Mouse (Mus musculus): ENCODE data around the gene Pdzd8. TPM values are rescaled to one million over a fixed set of nuclear protein-coding genes. Genes with fewer than 3 reads are reported as not detected.

The Pdzd8 gene
- 15.0 and 15.7 TPM in 2 replicates for polyA plus RNA-seq (2014; fragmentation: Nextera tagmentation; extraction: Ambion mirVana)

DNA sequence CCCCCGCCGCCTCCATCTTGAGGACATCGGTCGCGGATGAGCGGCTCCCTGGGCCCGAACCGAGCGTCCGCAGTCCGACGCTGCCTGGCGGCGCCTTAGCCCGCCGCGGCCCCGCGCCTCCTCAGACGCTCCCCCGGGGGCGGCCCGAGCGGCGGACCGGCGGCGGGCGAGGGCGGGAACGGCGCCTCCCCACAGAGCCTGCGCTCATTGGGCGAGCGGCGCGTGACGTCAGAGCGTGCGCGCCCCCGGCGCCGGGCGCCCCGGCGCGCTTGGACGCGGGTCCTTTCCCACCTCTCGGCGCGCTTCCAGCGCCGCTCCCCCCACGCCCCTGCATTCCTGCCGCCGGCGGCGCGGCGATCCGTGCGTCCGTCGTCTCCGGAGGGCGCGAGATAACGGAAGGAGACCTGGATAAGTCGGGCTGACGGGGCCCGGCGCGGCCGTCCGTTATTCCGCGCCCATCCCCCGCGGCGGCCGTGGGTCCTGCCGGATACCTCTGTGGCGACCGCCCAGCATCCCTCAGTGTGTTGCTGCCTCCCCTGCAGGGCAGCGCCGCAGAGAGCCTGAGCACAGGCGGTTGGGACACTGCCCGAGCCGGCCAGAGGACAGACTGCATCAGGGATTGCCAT, at the start of gene Pdzd8:
TSS of gene Pdzd8 (minus strand) at position 123 of the 626 bp plus-strand sequence.
- peak within 1 kb of the TSS; percentile 87 for H3K4me3 ChIP-seq (replicated peaks; ENCODE audit: low read depth, low read length)
- ATAC-seq (ENCODE audit: low FRiP score, low TSS enrichment) = peak; percentile 95
- under 1% methylated on average over 86 of the region's 91 CpGs for WGBS
- H3K27me3 ChIP-seq (ENCODE audit: control insufficient read depth, insufficient read depth, low read length) = no peaks in the 10 kb centered on the region
- peak within 1 kb of the TSS; percentile 96 for H3K4me2 ChIP-seq (ENCODE audit: low read length)
- H3K9me3 ChIP-seq (ENCODE audit: control insufficient read depth, low read length) = no peaks in the 10 kb centered on the region
- H3K4me1 ChIP-seq (ENCODE audit: control insufficient read depth, insufficient read depth, low read length) = peaks cover 33% of the 10 kb centered on the region
- H3K36me3 ChIP-seq (ENCODE audit: control insufficient read depth, insufficient read depth, low read length) = no peaks in the 10 kb centered on the region
- H3K27ac ChIP-seq (replicated peaks; ENCODE audit: low read depth, low read length) = peak within 1 kb of the TSS; percentile 94
- peak within 1 kb of the TSS; percentile 87 for H3K9ac ChIP-seq (replicated peaks; ENCODE audit: low read length)
- peak; percentile 97 for DNase-seq

DNA sequence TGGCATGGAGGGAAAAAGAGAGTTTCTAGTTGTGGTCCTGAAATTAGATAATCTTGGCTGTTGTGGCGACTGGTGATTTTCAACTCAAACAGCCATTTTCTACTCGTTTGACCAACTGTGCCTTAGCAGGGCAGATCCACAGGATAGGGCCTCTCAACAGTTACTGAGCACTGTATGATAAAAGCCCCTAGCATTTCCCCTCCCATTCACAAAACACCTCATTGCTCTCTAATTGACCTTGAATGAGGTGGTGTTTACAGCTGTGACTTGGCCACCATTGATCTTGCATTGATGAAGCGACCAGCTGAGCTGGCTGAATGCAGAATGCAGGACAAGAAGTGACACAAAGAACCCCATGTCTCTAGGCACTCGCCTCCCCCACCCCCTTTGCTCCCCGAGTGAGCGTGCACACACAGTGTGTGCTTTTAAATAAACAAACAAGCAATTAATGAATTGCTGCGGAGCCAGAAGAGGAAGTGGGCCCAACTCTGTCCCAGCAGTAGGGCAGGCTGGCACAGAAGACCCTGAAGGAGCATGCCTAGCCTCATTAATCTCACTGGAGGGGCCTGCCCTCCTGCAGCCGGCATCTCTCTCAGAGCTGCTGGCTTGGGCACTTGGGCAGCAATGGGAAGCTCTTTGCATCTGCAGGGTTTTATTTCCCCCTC, 48.3 kb upstream of the Pdzd8 start:
- no peaks in the 10 kb centered on the region for H3K36me3 ChIP-seq (ENCODE audit: control insufficient read depth, insufficient read depth, low read length)
- H3K27ac ChIP-seq (replicated peaks; ENCODE audit: low read depth, low read length) = no peak overlapping the region
- WGBS = 25% methylated on average over 8 of the region's 8 CpGs
- H3K9ac ChIP-seq (replicated peaks; ENCODE audit: low read length) = no peak overlapping the region
- peaks cover 2% of the 10 kb centered on the region; the same call in 1 of the 2 replicates for H3K4me1 ChIP-seq (ENCODE audit: control insufficient read depth, insufficient read depth, low read length)
- ATAC-seq (ENCODE audit: low FRiP score, low TSS enrichment) (no peak), DNase-seq (no peak)
- H3K4me2 ChIP-seq (ENCODE audit: low read length) = no peak overlapping the region
- no peaks in the 10 kb centered on the region for H3K9me3 ChIP-seq (ENCODE audit: control insufficient read depth, low read length)
- H3K4me3 ChIP-seq (replicated peaks; ENCODE audit: low read depth, low read length) = no peak overlapping the region
- no peaks in the 10 kb centered on the region; the same call in 1 of the 2 replicates for H3K27me3 ChIP-seq (ENCODE audit: control insufficient read depth, insufficient read depth, low read length)

DNA sequence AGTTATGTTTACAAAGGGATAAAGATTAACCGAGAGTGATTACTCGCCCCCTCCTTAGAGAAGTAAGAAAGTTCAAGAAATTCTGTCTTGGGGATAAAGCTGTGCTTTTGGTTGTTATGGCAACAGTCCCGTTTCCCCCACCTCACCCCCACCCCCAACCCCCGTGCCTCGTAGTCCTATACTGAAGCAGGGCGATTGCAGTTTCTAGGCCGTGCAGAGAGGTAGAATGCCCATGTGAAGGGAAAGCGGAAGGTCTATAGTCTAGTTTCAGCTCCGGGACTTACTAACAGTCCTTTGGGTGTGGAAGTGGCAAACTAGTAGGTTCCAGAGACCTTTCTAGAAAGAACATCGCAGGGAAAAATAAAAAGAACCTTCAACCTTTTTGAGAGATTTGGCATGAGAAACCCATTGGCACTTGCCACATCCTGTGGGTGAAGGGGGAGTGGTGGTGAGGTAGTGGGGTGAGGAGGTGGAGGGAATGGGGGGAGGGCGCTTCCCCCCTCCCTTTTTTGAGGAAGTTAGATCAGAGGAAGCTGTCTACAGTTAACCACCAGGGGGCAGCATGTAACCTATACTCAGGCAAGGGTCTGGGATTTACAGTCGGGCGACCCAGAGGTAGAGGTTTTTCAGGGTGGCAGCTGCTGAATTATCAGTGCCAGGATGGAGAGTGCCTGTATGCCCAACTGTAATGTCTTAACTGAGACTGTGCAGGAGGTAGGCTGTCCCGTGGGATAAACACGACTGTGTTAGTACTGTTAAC, 43.4 kb upstream of the Pdzd8 start:
- Histone ChIP-seq H3K9ac (replicated peaks; ENCODE audit: low read length) (no peak overlapping the region), H3K4me3 (replicated peaks; ENCODE audit: low read depth, low read length) (no peak overlapping the region), H3K9me3 (ENCODE audit: control insufficient read depth, low read length) (no peaks in the 10 kb centered on the region), H3K4me2 (ENCODE audit: low read length) (peak overlapping the region; percentile 41), H3K27ac (replicated peaks; ENCODE audit: low read depth, low read length) (no peak overlapping the region), H3K27me3 (ENCODE audit: control insufficient read depth, insufficient read depth, low read length) (no peaks in the 10 kb centered on the region; the same call in 1 of the 2 replicates), H3K4me1 (ENCODE audit: control insufficient read depth, insufficient read depth, low read length) (peaks cover 9% of the 10 kb centered on the region; the same call in 1 of the 2 replicates), H3K36me3 (ENCODE audit: control insufficient read depth, insufficient read depth, low read length) (no peaks in the 10 kb centered on the region)
- 10% methylated on average over 15 of the region's 15 CpGs for WGBS
- ATAC-seq (ENCODE audit: low FRiP score, low TSS enrichment) = peak; percentile 40; the same call in 1 of the 2 replicates
- DNase-seq = peak; percentile 87

DNA sequence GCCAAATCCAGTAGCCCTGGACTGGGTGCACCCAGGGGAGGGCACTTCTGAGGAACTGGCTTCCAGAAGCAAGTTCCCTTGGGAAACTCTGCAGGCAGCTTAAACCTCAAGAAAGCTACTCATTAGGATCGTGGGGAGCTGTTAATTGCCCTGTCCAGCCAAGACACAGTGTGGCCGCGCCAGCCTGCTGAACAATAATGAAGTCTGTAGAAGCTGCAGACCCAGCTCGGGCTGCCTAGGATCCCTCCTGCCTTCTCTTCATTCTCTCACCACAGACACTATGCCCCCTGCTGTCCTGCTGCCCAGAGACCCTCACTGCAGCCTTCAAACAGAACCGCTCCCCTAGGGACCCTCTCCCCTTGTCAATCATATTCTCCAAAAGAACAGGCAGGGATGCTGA, 42.8 kb upstream of the Pdzd8 start:
- peak; percentile 59 for DNase-seq
- no peaks in the 10 kb centered on the region for H3K36me3 ChIP-seq (ENCODE audit: control insufficient read depth, insufficient read depth, low read length)
- H3K4me1 ChIP-seq (ENCODE audit: control insufficient read depth, insufficient read depth, low read length) = peaks cover 9% of the 10 kb centered on the region; the same call in 1 of the 2 replicates
- H3K27ac ChIP-seq (replicated peaks; ENCODE audit: low read depth, low read length) = no peak overlapping the region
- 0% methylated on average over 5 of the region's 5 CpGs for WGBS
- no peak for ATAC-seq (ENCODE audit: low FRiP score, low TSS enrichment)
- peak overlapping the region; percentile 41 for H3K4me2 ChIP-seq (ENCODE audit: low read length)
- no peak overlapping the region for H3K9ac ChIP-seq (replicated peaks; ENCODE audit: low read length)
- no peaks in the 10 kb centered on the region for H3K9me3 ChIP-seq (ENCODE audit: control insufficient read depth, low read length)
- no peak overlapping the region for H3K4me3 ChIP-seq (replicated peaks; ENCODE audit: low read depth, low read length)
- no peaks in the 10 kb centered on the region; the same call in 1 of the 2 replicates for H3K27me3 ChIP-seq (ENCODE audit: control insufficient read depth, insufficient read depth, low read length)

DNA sequence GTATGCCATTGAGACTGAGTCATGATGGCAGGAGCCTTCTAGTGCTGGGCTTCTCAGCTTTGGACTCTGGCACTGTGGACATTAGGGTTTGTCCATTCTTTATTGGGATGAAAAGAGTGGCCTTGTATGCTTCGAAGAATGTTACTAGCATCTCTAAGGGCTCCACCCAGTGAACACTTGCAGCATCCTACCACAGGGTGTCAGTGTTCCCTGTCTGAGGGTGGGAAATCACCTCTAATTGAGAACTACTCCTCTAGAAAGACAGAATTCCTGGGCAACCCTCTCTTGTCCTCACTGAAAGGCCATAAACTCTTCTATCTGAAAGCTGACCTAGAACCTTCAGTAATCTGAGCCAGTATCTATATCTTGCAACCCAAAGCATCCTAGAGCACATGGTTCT, 41.6 kb upstream of the Pdzd8 start:
- Histone ChIP-seq H3K4me2 (ENCODE audit: low read length) (no peak overlapping the region), H3K9me3 (ENCODE audit: control insufficient read depth, low read length) (no peaks in the 10 kb centered on the region), H3K27me3 (ENCODE audit: control insufficient read depth, insufficient read depth, low read length) (no peaks in the 10 kb centered on the region; the same call in 1 of the 2 replicates), H3K36me3 (ENCODE audit: control insufficient read depth, insufficient read depth, low read length) (no peaks in the 10 kb centered on the region), H3K27ac (replicated peaks; ENCODE audit: low read depth, low read length) (no peak overlapping the region), H3K4me1 (ENCODE audit: control insufficient read depth, insufficient read depth, low read length) (peaks cover 9% of the 10 kb centered on the region; the same call in 1 of the 2 replicates), H3K4me3 (replicated peaks; ENCODE audit: low read depth, low read length) (no peak overlapping the region), H3K9ac (replicated peaks; ENCODE audit: low read length) (no peak overlapping the region)
- ATAC-seq (ENCODE audit: low FRiP score, low TSS enrichment) (no peak), DNase-seq (peak; percentile 66)
- 78% methylated on average over 1 of the region's 1 CpGs for WGBS

DNA sequence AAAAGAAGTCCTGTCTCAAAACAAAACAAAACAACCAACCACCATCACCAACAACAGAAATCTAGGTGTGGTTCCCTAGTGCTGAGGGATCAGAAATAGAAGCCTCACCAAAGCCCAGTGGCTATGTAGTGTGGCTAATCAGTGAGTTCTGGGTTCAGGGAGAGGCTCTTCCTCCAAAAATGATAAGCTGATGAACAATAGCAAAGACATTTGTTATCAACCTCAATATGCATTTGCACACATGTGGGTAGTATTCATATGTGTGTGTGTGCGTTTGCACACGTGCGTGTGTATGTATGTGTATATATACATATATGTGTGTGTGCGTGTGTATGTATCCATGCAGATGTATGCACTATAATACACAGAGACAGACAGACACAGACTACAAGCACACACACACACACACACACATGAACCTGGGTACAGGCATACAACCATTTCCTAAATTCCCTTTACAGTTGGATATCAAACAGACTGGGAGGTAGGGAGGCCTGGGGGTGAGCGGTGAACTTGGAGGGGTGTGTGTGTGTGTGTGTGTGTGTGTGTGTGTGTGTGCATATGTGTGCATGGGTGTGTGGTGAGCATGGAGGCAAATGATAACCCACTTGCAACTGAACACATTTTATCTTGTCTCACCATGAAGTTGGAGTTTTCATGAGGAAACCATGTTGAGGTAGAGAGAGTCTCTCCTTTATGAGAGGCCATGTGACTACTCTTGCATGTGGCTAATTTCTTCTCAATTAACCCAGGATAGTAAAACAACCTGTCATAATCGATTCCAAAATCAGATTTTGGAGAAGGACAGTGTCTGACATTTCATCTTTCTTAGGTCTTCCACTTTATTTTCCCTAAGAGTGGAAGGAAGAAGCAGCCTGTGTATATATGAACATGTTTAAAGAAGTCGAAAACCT, 39.3 kb upstream of the Pdzd8 start:
- no peak for DNase-seq
- Histone ChIP-seq H3K4me3 (replicated peaks; ENCODE audit: low read depth, low read length) (no peak overlapping the region), H3K4me1 (ENCODE audit: control insufficient read depth, insufficient read depth, low read length) (peaks cover 9% of the 10 kb centered on the region; the same call in 1 of the 2 replicates), H3K36me3 (ENCODE audit: control insufficient read depth, insufficient read depth, low read length) (no peaks in the 10 kb centered on the region), H3K4me2 (ENCODE audit: low read length) (no peak overlapping the region), H3K9me3 (ENCODE audit: control insufficient read depth, low read length) (no peaks in the 10 kb centered on the region), H3K27ac (replicated peaks; ENCODE audit: low read depth, low read length) (no peak overlapping the region), H3K9ac (replicated peaks; ENCODE audit: low read length) (no peak overlapping the region), H3K27me3 (ENCODE audit: control insufficient read depth, insufficient read depth, low read length) (no peaks in the 10 kb centered on the region)
- ATAC-seq (ENCODE audit: low FRiP score, low TSS enrichment) = no peak
- 90% methylated on average over 7 of the region's 7 CpGs for WGBS

DNA sequence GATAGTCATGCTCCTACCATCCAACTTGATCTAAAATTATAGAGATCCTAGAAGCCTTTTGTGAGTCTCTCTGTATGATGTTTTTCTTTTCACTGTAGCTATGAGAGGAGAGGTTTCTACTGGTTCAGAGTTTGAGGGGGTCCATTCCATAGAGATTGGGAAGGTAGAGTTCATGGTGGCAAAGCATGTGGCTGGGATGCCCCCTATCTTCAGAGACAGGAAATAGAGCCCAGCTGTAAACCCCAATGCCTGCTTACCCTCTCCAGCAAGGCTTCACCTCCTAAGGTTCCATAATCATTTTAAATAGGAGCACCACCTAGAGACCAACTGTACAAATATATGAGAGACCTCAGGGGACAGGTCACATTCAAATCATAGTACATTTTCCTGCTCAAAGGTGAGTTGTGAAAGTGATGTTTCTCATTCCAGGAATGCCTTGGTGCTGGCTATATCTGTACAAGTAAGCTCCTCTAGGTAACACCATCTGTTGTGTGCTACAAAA, 36.9 kb upstream of the Pdzd8 start:
- no peaks in the 10 kb centered on the region for H3K36me3 ChIP-seq (ENCODE audit: control insufficient read depth, insufficient read depth, low read length)
- H3K4me2 ChIP-seq (ENCODE audit: low read length) = no peak overlapping the region
- H3K9ac ChIP-seq (replicated peaks; ENCODE audit: low read length) = no peak overlapping the region
- H3K4me1 ChIP-seq (ENCODE audit: control insufficient read depth, insufficient read depth, low read length) = no peaks in the 10 kb centered on the region
- no peak overlapping the region for H3K4me3 ChIP-seq (replicated peaks; ENCODE audit: low read depth, low read length)
- no peaks in the 10 kb centered on the region for H3K9me3 ChIP-seq (ENCODE audit: control insufficient read depth, low read length)
- H3K27me3 ChIP-seq (ENCODE audit: control insufficient read depth, insufficient read depth, low read length) = no peaks in the 10 kb centered on the region
- no peak overlapping the region for H3K27ac ChIP-seq (replicated peaks; ENCODE audit: low read depth, low read length)
- no peak for DNase-seq
- no peak for ATAC-seq (ENCODE audit: low FRiP score, low TSS enrichment)

DNA sequence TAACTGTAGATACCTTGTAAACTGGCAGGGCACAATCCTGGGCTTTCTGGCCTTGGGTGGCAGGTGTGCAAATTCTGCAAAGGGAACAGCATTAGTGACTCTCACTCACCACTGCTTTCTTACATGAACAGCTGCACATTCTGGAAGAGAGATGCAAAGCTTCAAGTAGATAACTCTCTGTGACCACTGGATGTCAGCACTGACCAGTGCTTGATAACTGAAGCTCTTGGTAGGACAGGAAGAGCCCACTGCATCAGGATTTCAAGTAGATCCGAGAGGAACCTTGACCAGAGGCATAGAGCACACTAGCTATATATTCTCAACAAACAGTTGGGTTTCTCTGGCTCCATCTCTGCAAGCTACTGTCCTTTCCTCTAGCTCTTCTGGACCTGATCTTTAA, 34.4 kb upstream of the Pdzd8 start:
- H3K4me2 ChIP-seq (ENCODE audit: low read length) = no peak overlapping the region
- DNase-seq = peak; percentile 47
- H3K27ac ChIP-seq (replicated peaks; ENCODE audit: low read depth, low read length) = no peak overlapping the region
- H3K4me3 ChIP-seq (replicated peaks; ENCODE audit: low read depth, low read length) = no peak overlapping the region
- 41% methylated on average over 1 of the region's 1 CpGs for WGBS
- peaks cover 9% of the 10 kb centered on the region; the same call in 1 of the 2 replicates for H3K9me3 ChIP-seq (ENCODE audit: control insufficient read depth, low read length)
- no peak overlapping the region for H3K9ac ChIP-seq (replicated peaks; ENCODE audit: low read length)
- no peak for ATAC-seq (ENCODE audit: low FRiP score, low TSS enrichment)
- H3K4me1 ChIP-seq (ENCODE audit: control insufficient read depth, insufficient read depth, low read length) = no peaks in the 10 kb centered on the region
- H3K27me3 ChIP-seq (ENCODE audit: control insufficient read depth, insufficient read depth, low read length) = no peaks in the 10 kb centered on the region
- no peaks in the 10 kb centered on the region for H3K36me3 ChIP-seq (ENCODE audit: control insufficient read depth, insufficient read depth, low read length)
